Mouse (Mus musculus) G1E-ER4 (cell line): ENCODE results near the gene Nck2. TPM values are rescaled to one million over a fixed set of nuclear protein-coding genes. Genes with fewer than 3 reads are reported as not detected.

Experiments
- GATA1 ChIP-seq: IDR thresholded peaks from one replicate; pipeline ENCODE4 v1.8.0; 2012; ENCODE audit warnings: low read length, inconsistent platforms
- polyA plus RNA-seq: library from polyadenylated mRNA; stranded (reverse); fragments of >175 nt; gene quantifications from 2 replicates; pipeline ENCODE4 v1.2.3, GENCODE M21; 2012

Nck2 gene
- polyA plus RNA-seq, 1 experiment = 55.2 TPM

DNA sequence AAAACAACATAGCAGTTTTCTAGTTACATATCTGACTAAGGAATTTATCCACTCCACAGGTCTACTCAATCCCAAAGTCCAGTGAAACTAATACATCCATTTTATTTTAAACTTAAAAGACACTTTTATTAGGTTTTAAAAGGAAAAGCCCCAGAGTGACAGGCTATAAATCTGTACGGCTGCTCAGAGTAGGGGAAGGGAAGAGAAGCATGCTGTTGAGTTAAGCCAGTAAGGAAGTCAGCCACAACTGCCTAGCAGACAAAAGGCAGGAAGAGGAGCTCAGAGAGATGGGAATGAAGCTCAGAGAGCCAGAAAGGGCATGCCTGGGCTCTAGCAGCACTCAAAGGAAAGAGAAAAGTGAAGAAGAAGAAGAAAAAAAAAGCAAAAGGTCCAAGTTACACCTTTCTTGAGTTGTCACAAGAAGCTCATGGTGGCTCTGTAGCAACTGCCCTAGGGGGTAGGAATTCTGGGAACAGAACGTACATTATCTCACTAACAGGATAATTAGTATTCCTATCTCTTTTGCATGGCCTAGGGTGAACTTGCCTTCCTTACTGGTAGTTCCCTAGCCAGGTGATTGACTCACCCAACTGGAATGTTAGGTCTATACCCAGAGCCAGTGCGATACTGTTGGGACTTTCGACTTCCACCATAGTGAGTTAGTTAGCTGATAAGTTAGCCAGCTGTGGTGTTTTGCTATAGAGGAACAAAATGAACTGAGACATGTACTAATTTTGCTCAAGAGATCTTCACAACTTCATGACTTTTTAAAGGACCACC is 21.2 kb upstream of the Nck2 start:
- TF ChIP-seq GATA1 = no peak

DNA sequence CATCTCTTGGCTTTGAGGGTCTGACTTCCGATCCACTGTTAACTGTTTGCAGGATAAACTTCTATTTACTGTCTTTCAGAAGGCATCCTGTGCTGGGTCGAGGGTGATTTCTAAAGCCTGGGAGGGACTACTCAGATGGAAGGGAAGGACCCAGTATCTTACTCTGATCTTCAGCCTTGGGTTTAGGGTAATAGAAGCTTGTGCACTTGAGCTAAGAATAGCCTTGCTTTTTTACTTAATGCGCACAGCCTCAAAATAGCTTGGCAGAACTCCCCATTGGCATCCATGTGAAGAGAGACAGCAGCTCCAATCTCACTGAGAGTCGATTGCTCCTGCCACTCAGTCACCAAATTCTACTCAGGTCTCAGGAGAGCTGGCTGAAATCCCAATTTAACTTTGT is 17.9 kb upstream of the Nck2 start:
- no peak for TF ChIP-seq GATA1

DNA sequence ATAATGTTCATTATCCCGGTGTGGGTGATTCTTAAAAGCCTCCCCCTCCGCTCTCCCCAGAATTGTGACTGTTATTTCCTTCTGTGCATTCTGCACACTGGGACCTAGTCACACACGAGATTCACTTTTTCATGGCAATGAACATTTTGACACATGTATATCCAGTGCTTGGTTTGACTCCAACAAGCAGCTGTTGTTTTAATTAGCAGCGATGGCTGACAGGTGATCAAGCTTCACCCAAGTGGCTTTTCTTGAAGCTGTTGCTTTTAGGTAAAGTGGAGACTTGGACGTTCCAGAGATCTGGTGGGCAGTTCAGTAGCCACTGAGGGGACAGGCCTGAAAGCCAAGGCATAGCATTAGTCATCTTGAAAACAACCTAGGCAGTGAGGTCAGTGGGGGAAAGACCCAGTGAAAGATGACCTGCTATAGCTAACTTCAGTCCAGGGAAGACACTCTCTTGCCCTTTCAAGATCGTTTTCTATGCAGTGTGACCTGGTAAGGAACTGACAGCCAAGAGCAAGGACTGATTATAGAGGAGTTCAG is 17.3 kb upstream of the Nck2 start:
- no peak for TF ChIP-seq GATA1

DNA sequence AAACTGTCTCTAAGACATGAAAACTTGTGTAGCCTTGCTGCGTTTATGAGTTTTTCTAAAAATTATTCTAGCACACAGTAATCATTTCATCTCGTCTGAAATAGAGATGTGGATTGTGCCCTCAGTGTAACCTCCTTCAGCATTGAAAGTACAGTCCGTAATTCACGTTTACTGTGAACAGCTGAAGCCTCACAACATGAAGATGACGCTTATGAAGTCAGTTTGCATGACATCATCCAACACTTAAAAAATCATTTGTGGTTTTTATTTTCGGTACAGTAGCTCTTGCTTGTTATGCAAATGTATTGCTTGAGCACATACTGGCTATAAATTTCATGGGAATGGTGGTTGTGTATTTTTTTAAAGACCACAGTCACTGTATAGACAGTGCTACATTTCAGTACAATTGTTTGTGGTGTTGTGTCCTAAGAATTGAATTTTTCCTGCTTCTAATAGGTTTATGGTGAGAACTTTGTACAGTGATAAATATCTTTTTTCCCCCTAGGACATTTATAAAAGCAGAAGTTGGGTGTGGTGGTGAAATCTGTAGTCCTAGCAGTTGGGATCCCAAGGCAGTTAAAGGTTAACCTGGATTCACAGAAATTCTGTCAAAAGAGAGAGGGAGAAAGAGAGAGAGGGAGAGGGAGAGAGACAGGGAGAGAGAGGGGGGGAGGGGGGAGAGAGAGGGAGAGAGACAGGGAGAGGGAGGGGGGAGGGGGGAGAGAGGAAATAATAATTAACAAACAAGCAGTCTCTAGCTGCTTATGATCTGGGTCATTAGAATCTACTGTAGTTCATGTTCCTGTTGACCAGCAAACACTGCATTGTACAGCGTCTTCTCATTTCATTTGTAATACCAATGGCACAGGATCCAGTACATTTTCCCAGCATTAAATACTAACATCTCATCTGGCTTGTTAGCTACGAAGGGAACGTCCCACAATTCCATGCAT is 14.2 kb upstream of the Nck2 start:
- no peak for TF ChIP-seq GATA1

DNA sequence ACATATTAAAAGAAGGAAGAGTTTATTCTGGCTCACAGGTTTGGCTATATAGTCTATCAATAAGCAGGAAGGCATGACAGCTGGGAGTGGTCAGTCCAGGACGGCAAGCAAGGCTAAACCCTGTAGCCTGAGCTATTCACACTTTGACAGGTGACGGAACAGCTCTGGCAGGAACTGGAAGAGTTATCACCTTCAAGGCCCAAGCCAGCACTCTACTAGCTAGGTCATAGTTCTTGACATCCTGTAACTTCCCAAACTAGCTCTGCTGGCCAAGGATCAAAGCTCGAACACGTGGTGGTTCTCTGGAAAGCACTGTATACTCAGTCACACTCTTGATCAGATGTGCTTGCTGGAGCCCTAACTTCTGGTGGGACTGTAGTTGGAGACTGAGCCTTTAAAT is 10.5 kb upstream of the Nck2 start:
- no peak for TF ChIP-seq GATA1

DNA sequence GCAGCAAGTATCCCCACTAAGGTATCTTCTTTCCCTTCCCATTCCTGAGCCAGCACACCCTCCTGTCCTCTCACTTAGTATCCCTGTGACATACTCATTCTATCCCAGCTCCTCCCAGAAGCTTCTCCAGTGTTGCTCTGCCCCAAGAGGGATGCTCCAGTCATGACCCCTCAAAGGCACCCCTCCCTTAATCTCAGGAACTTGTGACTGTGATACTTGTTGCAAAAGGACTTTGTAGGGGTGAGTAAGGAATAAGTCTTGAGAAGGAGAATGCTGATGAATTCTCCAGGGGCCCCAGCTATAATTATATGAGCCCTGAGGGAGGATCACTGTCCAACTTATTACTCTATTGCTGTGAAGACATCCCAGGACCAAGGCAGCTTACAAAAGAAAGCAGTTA is 7.8 kb upstream of the Nck2 start:
- no peak for TF ChIP-seq GATA1

DNA sequence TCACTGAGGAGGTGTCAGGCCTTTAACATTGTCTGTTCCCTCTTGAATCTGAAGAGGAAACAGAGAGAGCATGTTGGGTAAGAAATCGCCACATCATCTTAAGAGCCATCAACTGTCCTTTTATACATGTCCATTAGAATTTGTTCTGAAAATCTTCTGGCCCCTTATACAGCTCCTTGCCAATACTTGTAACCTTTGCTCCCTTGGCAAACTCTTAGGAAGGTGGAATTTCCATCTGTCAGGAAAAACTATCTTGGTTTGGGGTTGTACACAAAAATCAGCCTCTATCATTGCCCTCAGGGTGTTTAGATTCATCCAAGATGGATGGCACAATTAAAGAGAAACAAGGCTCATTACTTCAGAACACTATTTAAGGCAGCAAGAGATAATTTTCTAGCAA is 5.1 kb upstream of the Nck2 start:
- no peak for TF ChIP-seq GATA1

DNA sequence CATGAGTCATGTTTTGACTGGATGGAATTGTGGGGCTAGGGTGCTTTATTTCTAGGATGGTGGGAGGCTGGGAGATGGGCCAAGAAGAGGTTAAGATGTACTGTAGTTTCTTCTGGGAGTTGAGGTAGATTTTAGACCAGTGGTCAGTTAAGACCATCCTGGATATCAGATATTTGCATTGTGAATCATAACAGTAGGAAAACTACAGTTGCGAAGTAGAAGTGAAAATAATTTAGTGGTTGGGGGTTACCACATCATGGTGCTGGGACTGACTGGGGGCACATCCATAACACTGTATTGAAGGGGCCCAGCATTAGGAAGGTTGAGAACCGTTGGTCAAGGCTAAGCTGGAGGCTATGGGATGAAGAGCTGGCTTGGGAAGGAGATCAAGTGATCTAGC is 1.8 kb upstream of the Nck2 start:
- TF ChIP-seq GATA1 = no peak

DNA sequence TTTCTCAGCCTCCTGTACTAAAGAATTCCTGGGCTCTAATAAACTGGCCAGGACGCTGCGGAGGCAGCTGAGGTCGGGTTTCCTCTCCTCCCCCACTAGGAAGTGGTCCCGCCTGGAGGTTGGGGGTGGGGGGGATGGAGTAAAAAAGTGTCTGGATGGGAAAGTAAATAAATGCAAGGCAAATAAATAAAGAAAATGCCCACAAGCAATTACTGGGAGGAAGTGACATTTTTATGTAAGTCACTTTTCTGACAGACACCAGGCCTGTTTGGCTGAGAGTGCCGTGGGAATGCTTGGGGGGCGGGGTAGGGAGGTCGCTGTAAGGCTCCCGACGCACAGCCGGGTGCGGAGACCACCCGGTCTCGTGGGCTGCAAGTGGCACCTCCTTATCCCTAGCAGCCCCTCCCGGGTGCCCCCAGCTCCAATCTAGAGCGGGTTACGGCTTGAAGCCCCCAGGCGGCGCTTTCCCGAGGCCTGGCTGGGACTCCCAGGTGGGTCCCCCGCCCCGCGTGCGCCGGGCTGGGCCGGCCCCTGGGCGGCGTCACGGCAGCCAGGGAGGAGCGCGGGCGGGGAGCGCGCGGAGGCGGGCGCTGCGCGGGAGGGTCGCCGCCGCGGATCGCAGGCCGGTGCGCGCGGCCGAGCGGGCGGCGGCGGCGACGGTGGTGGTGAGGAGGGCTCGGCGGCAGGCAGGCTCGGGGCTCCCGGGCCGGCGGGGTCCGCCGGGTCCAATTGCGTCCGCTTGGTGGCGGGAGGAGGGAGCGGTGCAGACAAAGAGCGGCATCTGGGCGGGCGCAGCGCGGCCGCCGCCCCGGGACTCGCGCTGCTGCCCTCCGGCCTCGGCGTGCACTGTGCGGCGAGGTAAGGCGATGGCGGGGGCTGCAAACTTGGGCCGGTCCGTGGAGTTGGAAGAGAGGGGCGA is 1.1 kb downstream of the Nck2 start:
- TF ChIP-seq GATA1 = no peak

DNA sequence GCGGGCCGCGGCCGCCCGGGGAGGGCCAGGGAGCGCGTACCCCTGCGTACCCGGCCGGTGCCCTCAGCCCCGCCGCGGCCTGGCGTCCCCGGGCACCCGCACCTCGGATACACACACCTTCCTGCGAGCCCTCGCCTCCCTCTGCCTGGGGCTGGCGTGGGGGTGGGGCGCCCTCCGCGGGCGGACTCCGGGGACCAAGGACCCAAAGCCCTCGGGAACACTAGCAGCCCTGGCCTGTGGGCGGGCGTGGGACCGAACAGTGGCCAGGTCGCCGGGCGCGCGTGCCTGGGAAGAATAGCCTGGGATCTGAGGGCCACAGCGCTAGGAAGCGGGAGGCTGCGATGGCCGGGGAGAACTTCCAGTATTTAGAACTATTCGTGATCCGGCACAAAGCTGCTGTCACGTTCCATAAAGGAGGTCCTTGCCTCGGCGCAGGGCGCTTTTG is 1.7 kb downstream of the Nck2 start:
- no peak for TF ChIP-seq GATA1

DNA sequence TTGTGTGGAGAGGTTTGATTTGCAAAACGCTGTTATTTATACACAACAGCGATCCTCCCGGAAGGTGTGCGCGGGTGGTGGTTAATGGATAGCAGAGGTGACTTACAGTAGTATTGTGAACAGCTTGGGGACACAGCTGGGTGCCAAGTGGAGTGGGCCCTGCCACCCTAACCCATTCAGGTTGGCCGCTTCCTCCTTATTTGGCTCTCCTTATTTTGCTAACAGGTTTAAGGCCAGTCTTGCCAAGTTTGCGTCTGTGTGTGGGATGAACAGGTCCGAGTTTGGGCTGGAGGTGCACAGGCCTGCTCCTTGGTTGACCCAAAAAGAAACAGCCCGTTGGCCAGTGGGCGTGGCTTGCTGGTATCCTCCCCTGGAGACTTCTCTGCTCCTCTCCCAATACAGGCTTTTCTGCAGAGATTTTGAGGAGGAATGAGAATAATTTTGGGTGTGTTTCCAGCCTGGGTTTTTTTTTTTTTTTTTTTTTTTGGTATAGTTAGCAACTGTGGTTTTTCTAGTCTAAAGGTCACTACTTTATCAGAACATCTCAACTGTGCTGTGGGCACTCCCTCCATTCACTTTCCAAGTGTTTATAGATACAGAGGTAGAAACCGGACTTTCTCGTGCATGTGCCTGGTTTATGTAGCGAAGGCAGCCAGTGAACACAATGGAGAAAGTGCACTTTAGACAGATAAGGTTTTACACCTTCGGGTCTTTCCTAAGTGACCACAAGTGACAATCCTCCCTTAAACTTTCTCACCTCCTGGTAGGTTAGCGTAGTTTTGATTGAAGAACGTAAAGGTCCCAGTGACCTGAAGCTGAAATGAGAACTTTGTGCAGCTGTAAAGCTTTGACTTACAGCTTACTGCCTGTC is 2.6 kb downstream of the Nck2 start:
- TF ChIP-seq GATA1 = no peak

DNA sequence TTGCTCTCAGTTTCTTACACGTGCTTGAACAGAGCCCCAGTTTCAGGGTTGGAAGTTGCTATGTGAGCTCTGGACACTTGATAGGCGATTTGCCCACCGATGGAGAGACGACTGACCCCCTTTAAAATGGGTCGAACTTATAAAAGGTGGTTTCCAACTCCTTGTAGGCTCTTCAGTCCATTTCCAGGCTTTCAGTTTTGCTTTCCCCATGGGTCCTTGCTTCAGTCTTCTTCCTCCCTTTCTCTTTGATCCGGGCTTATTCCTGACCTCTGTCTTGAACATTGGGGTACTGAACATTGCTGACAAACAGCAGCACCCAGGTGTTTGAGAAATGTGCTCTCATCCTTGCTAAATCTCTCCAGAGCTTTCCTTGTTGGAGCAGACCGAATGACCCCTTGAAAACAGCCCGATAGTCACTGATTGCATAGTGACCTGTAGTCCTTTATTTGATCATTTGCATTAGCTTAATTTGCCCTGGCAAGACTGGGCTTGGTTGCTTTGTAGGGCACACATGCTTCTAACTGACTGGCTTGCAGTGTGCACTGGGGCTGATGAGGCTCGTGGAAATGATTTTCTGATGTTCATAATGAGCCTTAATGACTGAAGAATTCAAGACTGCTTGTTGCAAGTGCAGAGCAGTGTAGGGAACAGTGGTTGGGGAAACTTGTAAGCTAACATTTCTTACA is 3.4 kb downstream of the Nck2 start:
- no peak for TF ChIP-seq GATA1

DNA sequence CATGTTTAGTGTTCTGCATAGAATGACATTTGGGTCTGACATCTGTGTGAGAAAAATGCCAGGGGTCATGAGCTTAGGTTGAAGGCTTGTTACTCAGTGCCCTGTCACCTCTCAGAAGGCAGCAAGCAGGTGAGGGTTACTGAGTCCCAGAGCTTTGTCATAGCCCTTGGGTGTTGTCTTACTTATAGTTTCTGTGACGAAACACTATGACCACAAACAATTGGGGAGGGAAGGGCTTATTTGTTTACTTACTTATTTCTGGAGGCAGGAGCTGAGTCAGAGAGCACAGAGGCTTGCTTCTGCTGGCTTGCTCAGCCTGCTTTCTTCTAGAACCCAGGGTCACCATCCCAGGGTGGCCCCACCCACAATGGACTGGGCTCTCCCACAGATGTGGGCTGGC is 6.4 kb downstream of the Nck2 start:
- TF ChIP-seq GATA1 = no peak

DNA sequence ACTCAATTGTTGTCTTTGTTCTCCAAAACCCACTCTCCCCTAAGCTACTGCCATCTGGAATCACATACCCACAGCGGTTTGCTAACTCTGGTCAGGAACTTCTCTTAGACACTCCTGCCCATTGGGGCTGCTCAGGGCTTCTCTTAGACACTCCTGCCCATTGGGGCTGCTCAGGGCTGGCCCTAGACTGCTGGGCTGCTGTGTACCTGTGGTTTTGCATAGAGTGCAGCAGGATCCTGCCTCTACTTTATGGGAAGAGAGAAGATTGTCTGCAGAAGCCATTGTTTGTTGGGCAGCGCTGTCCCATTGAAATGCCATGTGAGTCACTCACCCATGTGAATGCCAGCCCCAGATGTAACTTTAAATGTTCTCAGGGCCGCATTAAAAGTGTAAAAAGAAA is 9.3 kb downstream of the Nck2 start:
- TF ChIP-seq GATA1 = no peak
